Comparison of ENCODE assay signal across 8 mouse cellular contexts in genomic region chr10:77605908-77606826, GRCm38 (mm10). TPM values are rescaled to one million over a fixed set of nuclear protein-coding genes. Genes with fewer than 3 reads are reported as not detected.
DNase-seq lines count a peak whose midpoint lies in the region; ATAC-seq lines count a peak whose summit lies in the region.

TSS of gene Sumo3 (plus strand) at chr10:77606097.
TSS of gene Gm49325 (plus strand) at chr10:77606197.

- peaks cover 15% of the 10 kb centered on the region; the same call in 1 of the 2 replicates for H3K4me1 ChIP-seq in embryonic facial prominence, embryonic 14.5 days (ENCODE audit: control insufficient read depth, insufficient read depth, low read length)
- H3K4me1 ChIP-seq in limb, embryonic 13.5 days: peaks cover 29% of the 10 kb centered on the region
- peaks cover 24% of the 10 kb centered on the region for H3K4me1 ChIP-seq in midbrain, embryonic 15.5 days

- H3K9me3 ChIP-seq in embryonic facial prominence, embryonic 14.5 days (ENCODE audit: control insufficient read depth, low read length): no peaks in the 10 kb centered on the region
- no peaks in the 10 kb centered on the region; the same call in 1 of the 2 replicates for H3K9me3 ChIP-seq in limb, embryonic 13.5 days
- H3K9me3 ChIP-seq in midbrain, embryonic 15.5 days: no peaks in the 10 kb centered on the region

- no peaks in the 10 kb centered on the region for H3K27me3 ChIP-seq in embryonic facial prominence, embryonic 14.5 days (replicated peaks; ENCODE audit: control insufficient read depth, insufficient read depth, low read length)
- H3K27me3 ChIP-seq in limb, embryonic 13.5 days: no peaks in the 10 kb centered on the region
- H3K27me3 ChIP-seq in midbrain, embryonic 15.5 days (replicated peaks): no peaks in the 10 kb centered on the region

- ATAC-seq in embryonic facial prominence, embryonic 14.5 days (ENCODE audit: low read depth): peak; percentile 84
- peak; percentile 87 for ATAC-seq in limb, embryonic 13.5 days (ENCODE audit: low FRiP score, low read depth)
- peak; percentile 86 for ATAC-seq in midbrain, embryonic 15.5 days (replicated peaks)

- 7% methylated on average over 30 of the region's 119 CpGs for WGBS in embryonic facial prominence, embryonic 14.5 days
- WGBS in limb, embryonic 13.5 days: 2% methylated on average over 101 of the region's 119 CpGs
- WGBS in midbrain, embryonic 15.5 days: 1% methylated on average over 112 of the region's 119 CpGs

- peak within 1 kb of the TSS; percentile 75 for H3K4me2 ChIP-seq in embryonic facial prominence, embryonic 14.5 days (ENCODE audit: low read depth, low read length)
- peak within 1 kb of the TSS; percentile 95 for H3K4me2 ChIP-seq in limb, embryonic 13.5 days (replicated peaks)
- H3K4me2 ChIP-seq in midbrain, embryonic 15.5 days: peak within 1 kb of the TSS; percentile 76

- DNase-seq in 3T3-L1 (ENCODE audit: low read depth, low spot score): peak; percentile 87
- DNase-seq in adrenal gland, postnatal 4 days (ENCODE audit: low spot score in 2 of 2): peak; percentile 98 to 99
- DNase-seq in embryonic facial prominence, embryonic 14.5 days (ENCODE audit: low spot score): peak; percentile 94
- DNase-seq in heart, adult 8-10 months (ENCODE audit: low spot score): peak; percentile 96
- DNase-seq in kidney, adult 9 months: peak; percentile 98
- DNase-seq in spleen, adult 18-20 months: peak; percentile 99 to 100

- H3K9ac ChIP-seq in embryonic facial prominence, embryonic 14.5 days (ENCODE audit: low read depth, low read length): peak within 1 kb of the TSS; percentile 89
- H3K9ac ChIP-seq in limb, embryonic 13.5 days: peak within 1 kb of the TSS; percentile 87
- H3K9ac ChIP-seq in midbrain, embryonic 15.5 days: peak within 1 kb of the TSS; percentile 62

- H3K4me3 ChIP-seq in embryonic facial prominence, embryonic 14.5 days (ENCODE audit: low read depth, low read length): peak within 1 kb of the TSS; percentile 66
- peak within 1 kb of the TSS; percentile 76 for H3K4me3 ChIP-seq in limb, embryonic 13.5 days
- peak within 1 kb of the TSS; percentile 53 for H3K4me3 ChIP-seq in midbrain, embryonic 15.5 days

- H3K36me3 ChIP-seq in embryonic facial prominence, embryonic 14.5 days (ENCODE audit: control insufficient read depth, insufficient read depth, low read length): peaks cover 28% of the 10 kb centered on the region
- peaks cover 32% of the 10 kb centered on the region for H3K36me3 ChIP-seq in limb, embryonic 13.5 days
- peaks cover 5% of the 10 kb centered on the region; the same call in 1 of the 2 replicates for H3K36me3 ChIP-seq in midbrain, embryonic 15.5 days (replicated peaks)

- H3K27ac ChIP-seq in embryonic facial prominence, embryonic 14.5 days (replicated peaks; ENCODE audit: low read depth, low read length): peak within 1 kb of the TSS; percentile 97
- peak within 1 kb of the TSS; percentile 94 for H3K27ac ChIP-seq in limb, embryonic 13.5 days
- peak within 1 kb of the TSS; percentile 88 for H3K27ac ChIP-seq in midbrain, embryonic 15.5 days

RNA-seq across cellular contexts. Expression of gene Sumo3, which starts in this region (rescaled TPM):
- total RNA-seq in adrenal gland, postnatal 4 days (2021): 100 to 1,000 TPM; 181 to 183 TPM
- 261 and 281 TPM in 2 replicates for polyA plus RNA-seq in embryonic facial prominence, embryonic 14.5 days (2014; fragmentation: Nextera tagmentation; extraction: Ambion mirVana)
- total RNA-seq in heart, adult 8-10 months (2022): 10 to 100 TPM; 59.3 to 76.7 (median 67.5) TPM
- 389 and 422 TPM in 2 replicates for polyA plus RNA-seq in limb, embryonic 13.5 days (2015; fragmentation: Nextera tagmentation; extraction: Ambion mirVana)
- 308 and 325 TPM in 2 replicates for polyA plus RNA-seq in midbrain, embryonic 15.5 days (2015; fragmentation: Nextera tagmentation; extraction: Ambion mirVana)

RNA-seq across cellular contexts. Expression of gene Gm49325, which starts in this region (rescaled TPM):
- 10 to 100 TPM; 18.1 to 27.7 TPM for total RNA-seq in adrenal gland, postnatal 4 days (2021)
- 4.1 and 7.4 TPM in 2 replicates for polyA plus RNA-seq in embryonic facial prominence, embryonic 14.5 days (2014; fragmentation: Nextera tagmentation; extraction: Ambion mirVana)
- 10 to 100 TPM in 3 of 4 experiments, 1 to 10 TPM in 1; 8.3 to 15.8 (median 13.9) TPM for total RNA-seq in heart, adult 8-10 months (2022)
- 3.9 TPM in 1 of 2 replicates, not detected in the other for polyA plus RNA-seq in limb, embryonic 13.5 days (2015; fragmentation: Nextera tagmentation; extraction: Ambion mirVana)
- polyA plus RNA-seq in midbrain, embryonic 15.5 days (2015; fragmentation: Nextera tagmentation; extraction: Ambion mirVana): 2.5 TPM in 1 of 2 replicates, not detected in the other

Comparison
In these comparisons a context has a peak if more than half of its experiments do, and no peak if none do; other contexts are left out.
1. Peak in every context shown above with its lines: DNase-seq, ATAC-seq, H3K4me3 ChIP-seq and H3K27ac ChIP-seq.